Comparison of ENCODE assay signal across 8 mouse cellular contexts in genomic region chr8:41824928-41825327, GRCm38 (mm10).
DNase-seq lines count a peak whose midpoint lies in the region; ATAC-seq lines count a peak whose summit lies in the region.
"Had no signal": no experiment of that assay in that cellular context is flagged by ENCODE, and none has a peak within 500 bp of the region (broad histone marks: within the 10 kb centered on the region; RNA-seq: fewer than 3 reads in every experiment).

No protein-coding gene starts in this region.

- no peak overlapping the region for H3K27ac ChIP-seq in embryonic facial prominence, embryonic 14.5 days (replicated peaks; ENCODE audit: low read depth, low read length)
- H3K27ac ChIP-seq in kidney, embryonic 16.5 days (ENCODE audit: low read length) = no peak overlapping the region
- no peak overlapping the region for H3K27ac ChIP-seq in limb, embryonic 11.5 days (replicated peaks; ENCODE audit: low read depth, low read length)
- H3K27ac ChIP-seq: heart, embryonic 13.5 days had no signal

- no peaks in the 10 kb centered on the region for H3K27me3 ChIP-seq in embryonic facial prominence, embryonic 14.5 days (replicated peaks; ENCODE audit: control insufficient read depth, insufficient read depth, low read length)
- no peaks in the 10 kb centered on the region for H3K27me3 ChIP-seq in kidney, embryonic 16.5 days (ENCODE audit: insufficient read depth, low read length)
- no peaks in the 10 kb centered on the region for H3K27me3 ChIP-seq in limb, embryonic 11.5 days (ENCODE audit: control insufficient read depth, insufficient read depth, low read length)
- H3K27me3 ChIP-seq: heart, embryonic 13.5 days had no signal

- ATAC-seq in embryonic facial prominence, embryonic 14.5 days (ENCODE audit: low read depth) = no peak
- 0 out of 2 replicates have a peak, but pooled peaks have one; percentile 63 for ATAC-seq in kidney, embryonic 16.5 days (ENCODE audit: low FRiP score, low TSS enrichment)
- no peak for ATAC-seq in limb, embryonic 11.5 days (ENCODE audit: insufficient number of reproducible peaks, low FRiP score, low TSS enrichment, low read depth)

- H3K4me1 ChIP-seq in embryonic facial prominence, embryonic 14.5 days (ENCODE audit: control insufficient read depth, insufficient read depth, low read length) = peaks cover 2% of the 10 kb centered on the region; the same call in 1 of the 2 replicates
- H3K4me1 ChIP-seq in kidney, embryonic 16.5 days (ENCODE audit: insufficient read depth, low read length) = no peaks in the 10 kb centered on the region
- peaks cover 7% of the 10 kb centered on the region; the same call in 1 of the 2 replicates for H3K4me1 ChIP-seq in limb, embryonic 11.5 days (ENCODE audit: control insufficient read depth, insufficient read depth, low read length)

- no peaks in the 10 kb centered on the region for H3K9me3 ChIP-seq in embryonic facial prominence, embryonic 14.5 days (ENCODE audit: control insufficient read depth, low read length)
- H3K9me3 ChIP-seq in kidney, embryonic 16.5 days (ENCODE audit: low read length) = no peaks in the 10 kb centered on the region
- H3K9me3 ChIP-seq in limb, embryonic 11.5 days (ENCODE audit: control insufficient read depth, low read length) = no peaks in the 10 kb centered on the region
- H3K9me3 ChIP-seq: heart, embryonic 13.5 days had no signal

- no peaks in the 10 kb centered on the region for H3K36me3 ChIP-seq in embryonic facial prominence, embryonic 14.5 days (ENCODE audit: control insufficient read depth, insufficient read depth, low read length)
- H3K36me3 ChIP-seq in kidney, embryonic 16.5 days (ENCODE audit: insufficient read depth, low read length) = no peaks in the 10 kb centered on the region
- no peaks in the 10 kb centered on the region for H3K36me3 ChIP-seq in limb, embryonic 11.5 days (ENCODE audit: control insufficient read depth, insufficient read depth, low read length)
- H3K36me3 ChIP-seq: heart, embryonic 13.5 days had no signal

- no peak overlapping the region for H3K4me2 ChIP-seq in embryonic facial prominence, embryonic 14.5 days (ENCODE audit: low read depth, low read length)
- H3K4me2 ChIP-seq in kidney, embryonic 16.5 days (replicated peaks; ENCODE audit: low read depth, low read length) = no peak overlapping the region
- H3K4me2 ChIP-seq in limb, embryonic 11.5 days (ENCODE audit: low read depth, severe bottlenecking) = no peak overlapping the region
- H3K4me2 ChIP-seq: heart, embryonic 13.5 days had no signal

- H3K4me3 ChIP-seq in embryonic facial prominence, embryonic 14.5 days (ENCODE audit: low read depth, low read length) = no peak overlapping the region
- H3K4me3 ChIP-seq in kidney, embryonic 16.5 days (ENCODE audit: low read length) = no peak overlapping the region
- no peak overlapping the region for H3K4me3 ChIP-seq in limb, embryonic 11.5 days (ENCODE audit: low read depth, low read length)
- H3K4me3 ChIP-seq: heart, embryonic 13.5 days had no signal

- peak; percentile 6 for DNase-seq in thymus, postnatal 14 days
- DNase-seq in thymus, adult 18-20 months = no peak
- peak; percentile 13 to 49 for DNase-seq in adrenal gland, postnatal 36 days
- DNase-seq in embryonic facial prominence, embryonic 14.5 days (ENCODE audit: low spot score) = peak; percentile 63
- peak; percentile 84 for DNase-seq in limb, embryonic 11.5 days (ENCODE audit: low spot score)
- peak; percentile 69 for DNase-seq in right cerebral cortex, adult 18-20 months

- 23% methylated on average over 7 of the region's 7 CpGs for WGBS in embryonic facial prominence, embryonic 14.5 days
- WGBS in kidney, embryonic 16.5 days = 26% methylated on average over 7 of the region's 7 CpGs
- 18% methylated on average over 7 of the region's 7 CpGs for WGBS in limb, embryonic 11.5 days

- H3K9ac ChIP-seq in embryonic facial prominence, embryonic 14.5 days (ENCODE audit: low read depth, low read length) = no peak overlapping the region
- H3K9ac ChIP-seq in kidney, embryonic 16.5 days (replicated peaks; ENCODE audit: low read length) = no peak overlapping the region
- H3K9ac ChIP-seq in limb, embryonic 11.5 days (ENCODE audit: low read length) = no peak overlapping the region
- H3K9ac ChIP-seq: heart, embryonic 13.5 days had no signal

Comparison
In these comparisons a context has a peak if more than half of its experiments do, and no peak if none do; other contexts are left out.
1. DNase-seq: peak in thymus, postnatal 14 days (single experiment), adrenal gland, postnatal 36 days (2 of 2), embryonic facial prominence, embryonic 14.5 days (single experiment), limb, embryonic 11.5 days (single experiment) and right cerebral cortex, adult 18-20 months (single experiment); none in thymus, adult 18-20 months (0 of 2).